Mouse (Mus musculus) limb, embryonic 13.5 days (tissue): ENCODE measurements around the gene Slc26a3. TPM values are rescaled to one million over a fixed set of nuclear protein-coding genes. Genes with fewer than 3 reads are reported as not detected.

Experiments used
- ATAC-seq: fragments of 200-750 bp; cut with Nextera tagmentation; 2 replicates; pipeline ENCODE4 v1.8.0; 2017; ENCODE audit warnings: low read depth, moderate number of reproducible peaks, moderate TSS enrichment; ENCODE audit not compliant: low FRiP score
- H3K27ac ChIP-seq: fragments of 300-500 bp; sonication (generic); 2 replicates; pipeline ENCODE4 v1.5.1; 2015; ENCODE audit warnings: inconsistent platforms, mild to moderate bottlenecking, moderate library complexity
- H3K27me3 ChIP-seq: fragments of 300-500 bp; sonication (generic); 2 replicates; pipeline ENCODE4 v1.6.1; 2015; ENCODE audit warnings: mild to moderate bottlenecking, inconsistent platforms
- H3K36me3 ChIP-seq: fragments of 300-500 bp; sonication (generic); 2 replicates; pipeline ENCODE4 v1.6.1; 2015; ENCODE audit warnings: inconsistent platforms, mild to moderate bottlenecking, moderate library complexity
- H3K4me1 ChIP-seq: fragments of 300-500 bp; sonication (generic); 2 replicates; pipeline ENCODE4 v1.6.1; 2015; ENCODE audit warnings: inconsistent platforms
- H3K4me2 ChIP-seq: fragments of 300-500 bp; sonication (generic); replicated peaks from 2 replicates; pipeline ENCODE4 v1.6.1; 2015; ENCODE audit warnings: inconsistent platforms, mild to moderate bottlenecking, moderate library complexity
- H3K4me3 ChIP-seq: fragments of 300-500 bp; sonication (generic); 2 replicates; pipeline ENCODE4 v1.5.1; 2015; ENCODE audit warnings: moderate library complexity, mild to moderate bottlenecking, inconsistent platforms
- H3K9ac ChIP-seq: fragments of 300-500 bp; sonication (generic); 2 replicates; pipeline ENCODE4 v1.6.1; 2015; ENCODE audit warnings: mild to moderate bottlenecking, inconsistent platforms
- H3K9me3 ChIP-seq: fragments of 300-500 bp; sonication (generic); 2 replicates; pipeline ENCODE4 v1.6.1; 2016; ENCODE audit warnings: inconsistent platforms
- WGBS: fragments of 180-500 bp; shearing (Covaris S2); methylation state at CpG from one replicate; pipeline ENCODE4 v1.1.7; 2015; 5-methylcytosine and 5-hydroxymethylcytosine counted together
- polyA plus RNA-seq: library from polyadenylated mRNA; unstranded; fragments of >200 nt; fragmentation: Nextera tagmentation; extraction: Ambion mirVana; gene quantifications from 2 replicates; pipeline ENCODE4 v1.2.1, GENCODE M21; 2015

Gene Slc26a3
- polyA plus RNA-seq, 1 experiment from 2014 or later = 0.05 TPM

- H3K36me3 ChIP-seq = no peaks in the 10 kb centered on the region
- no peak overlapping the region for H3K4me2 ChIP-seq
- H3K9me3 ChIP-seq = no peaks in the 10 kb centered on the region
- H3K4me1 ChIP-seq = peaks cover 6% of the 10 kb centered on the region; the same call in 1 of the 2 replicates
- no peaks in the 10 kb centered on the region for H3K27me3 ChIP-seq
- ATAC-seq = 0 out of 2 replicates have a peak, but pooled peaks have one; percentile 24
- no peak overlapping the region for H3K9ac ChIP-seq
- H3K27ac ChIP-seq = no peak overlapping the region
- H3K4me3 ChIP-seq = no peak overlapping the region
- WGBS = 12% methylated on average over 2 of the region's 2 CpGs
These were observed 9.8 kb upstream of the Slc26a3 start for GRCm38 (mm10) chr12:31380878-31381277.

GRCm38 (mm10) chr12:31382451-31382850, 8.2 kb upstream of the Slc26a3 start:
- Histone ChIP-seq H3K27ac (no peak overlapping the region), H3K9me3 (no peaks in the 10 kb centered on the region), H3K9ac (no peak overlapping the region), H3K36me3 (no peaks in the 10 kb centered on the region), H3K4me2 (no peak overlapping the region), H3K4me3 (no peak overlapping the region), H3K27me3 (no peaks in the 10 kb centered on the region), H3K4me1 (no peaks in the 10 kb centered on the region)
- WGBS = 56% methylated on average over 2 of the region's 2 CpGs
- ATAC-seq = no peak

- WGBS = 29% methylated on average over 3 of the region's 3 CpGs
- H3K4me3 ChIP-seq = no peak overlapping the region
- no peak overlapping the region for H3K27ac ChIP-seq
- no peaks in the 10 kb centered on the region for H3K9me3 ChIP-seq
- no peak overlapping the region for H3K4me2 ChIP-seq
- H3K27me3 ChIP-seq = no peaks in the 10 kb centered on the region
- no peaks in the 10 kb centered on the region for H3K36me3 ChIP-seq
- ATAC-seq = no peak
- no peaks in the 10 kb centered on the region for H3K4me1 ChIP-seq
- H3K9ac ChIP-seq = no peak overlapping the region
These were observed 3.4 kb upstream of the Slc26a3 start for GRCm38 (mm10) chr12:31387303-31387702.

GRCm38 (mm10) chr12:31391696-31392095, 1.0 kb downstream of the Slc26a3 start:
- Histone ChIP-seq H3K9ac (no peak overlapping the region), H3K4me2 (no peak overlapping the region), H3K4me3 (no peak overlapping the region), H3K36me3 (no peaks in the 10 kb centered on the region), H3K9me3 (no peaks in the 10 kb centered on the region), H3K27ac (no peak overlapping the region), H3K4me1 (no peaks in the 10 kb centered on the region), H3K27me3 (no peaks in the 10 kb centered on the region)
- 89% methylated on average over 12 of the region's 12 CpGs for WGBS
- no peak for ATAC-seq

GRCm38 (mm10) chr12:31395895-31396294, 5.2 kb downstream of the Slc26a3 start:
- Histone ChIP-seq H3K9me3 (no peaks in the 10 kb centered on the region), H3K27ac (no peak overlapping the region), H3K4me2 (no peak overlapping the region), H3K27me3 (no peaks in the 10 kb centered on the region), H3K4me3 (no peak overlapping the region), H3K36me3 (no peaks in the 10 kb centered on the region), H3K9ac (no peak overlapping the region), H3K4me1 (no peaks in the 10 kb centered on the region)
- no peak for ATAC-seq
- 91% methylated on average over 1 of the region's 1 CpGs for WGBS

GRCm38 (mm10) chr12:31397709-31398108, 7.0 kb downstream of the Slc26a3 start:
- no peak overlapping the region for H3K4me2 ChIP-seq
- no peaks in the 10 kb centered on the region for H3K36me3 ChIP-seq
- no peaks in the 10 kb centered on the region for H3K4me1 ChIP-seq
- H3K27me3 ChIP-seq = no peaks in the 10 kb centered on the region
- H3K9me3 ChIP-seq = no peaks in the 10 kb centered on the region
- H3K27ac ChIP-seq = no peak overlapping the region
- 81% methylated on average over 4 of the region's 4 CpGs for WGBS
- ATAC-seq = no peak
- no peak overlapping the region for H3K4me3 ChIP-seq
- H3K9ac ChIP-seq = no peak overlapping the region

GRCm38 (mm10) chr12:31400821-31401220, 10.2 kb downstream of the Slc26a3 start:
- 75% methylated on average over 1 of the region's 1 CpGs for WGBS
- Histone ChIP-seq H3K9ac (no peak overlapping the region), H3K36me3 (no peaks in the 10 kb centered on the region), H3K27me3 (no peaks in the 10 kb centered on the region), H3K27ac (no peak overlapping the region), H3K4me1 (no peaks in the 10 kb centered on the region), H3K4me3 (no peak overlapping the region), H3K4me2 (no peak overlapping the region), H3K9me3 (no peaks in the 10 kb centered on the region)
- ATAC-seq = no peak

- Histone ChIP-seq H3K4me3 (no peak overlapping the region), H3K4me2 (no peak overlapping the region), H3K9me3 (no peaks in the 10 kb centered on the region), H3K36me3 (no peaks in the 10 kb centered on the region), H3K27me3 (no peaks in the 10 kb centered on the region), H3K27ac (no peak overlapping the region), H3K9ac (no peak overlapping the region), H3K4me1 (no peaks in the 10 kb centered on the region)
- WGBS = 87% methylated on average over 6 of the region's 6 CpGs
- no peak for ATAC-seq
These were observed 11.3 kb downstream of the Slc26a3 start for GRCm38 (mm10) chr12:31401930-31402329.

- Histone ChIP-seq H3K4me2 (no peak overlapping the region), H3K9me3 (no peaks in the 10 kb centered on the region), H3K4me1 (no peaks in the 10 kb centered on the region), H3K36me3 (no peaks in the 10 kb centered on the region), H3K9ac (no peak overlapping the region), H3K27me3 (no peaks in the 10 kb centered on the region), H3K27ac (no peak overlapping the region), H3K4me3 (no peak overlapping the region)
- ATAC-seq = no peak
- 70% methylated on average over 5 of the region's 5 CpGs for WGBS
These were observed 14.0 kb downstream of the Slc26a3 start for GRCm38 (mm10) chr12:31404575-31405240.

GRCm38 (mm10) chr12:31415971-31416370, 25.3 kb downstream of the Slc26a3 start:
- Histone ChIP-seq H3K9me3 (no peaks in the 10 kb centered on the region), H3K27me3 (no peaks in the 10 kb centered on the region), H3K4me3 (no peak overlapping the region), H3K9ac (no peak overlapping the region), H3K27ac (no peak overlapping the region), H3K4me1 (no peaks in the 10 kb centered on the region), H3K4me2 (no peak overlapping the region), H3K36me3 (no peaks in the 10 kb centered on the region)
- ATAC-seq = no peak
- WGBS = 82% methylated on average over 2 of the region's 2 CpGs

GRCm38 (mm10) chr12:31421901-31422574, 31.4 kb downstream of the Slc26a3 start:
- 70% methylated on average over 3 of the region's 3 CpGs for WGBS

GRCm38 (mm10) chr12:31437791-31438190, 47.1 kb downstream of the Slc26a3 start:
- Histone ChIP-seq H3K36me3 (no peaks in the 10 kb centered on the region), H3K27ac (no peak overlapping the region), H3K9ac (no peak overlapping the region), H3K27me3 (peaks cover 2% of the 10 kb centered on the region), H3K9me3 (no peaks in the 10 kb centered on the region), H3K4me2 (no peak overlapping the region), H3K4me1 (0 out of 2 replicates have a peak, but pooled peaks cover 1% of the 10 kb centered on the region), H3K4me3 (no peak overlapping the region)
- WGBS = 61% methylated on average over 6 of the region's 6 CpGs
- no peak for ATAC-seq

More at GRCm38 (mm10) chr12:31421901-31422574, 31.4 kb downstream of the Slc26a3 start:
- Histone ChIP-seq H3K36me3 (no peaks in the 10 kb centered on the region), H3K4me1 (no peaks in the 10 kb centered on the region), H3K4me3 (no peak overlapping the region), H3K9ac (no peak overlapping the region), H3K27me3 (no peaks in the 10 kb centered on the region), H3K27ac (no peak overlapping the region), H3K4me2 (no peak overlapping the region), H3K9me3 (no peaks in the 10 kb centered on the region)
- ATAC-seq = no peak
